Mouse (Mus musculus) gastrocnemius, adult 18-20 months (tissue): Measurements from ENCODE around the gene Thnsl2. TPM values are rescaled to one million over a fixed set of nuclear protein-coding genes. Genes with fewer than 3 reads are reported as not detected.

ENCODE experiments used
- total RNA-seq, 2 experiments: library from RNA; stranded (reverse); gene quantifications; 2 replicates each; pipeline ENCODE4 v1.2.3; 2021

The Thnsl2 gene
- total RNA-seq, 2 experiments from 2014 or later: 7.6 to 9.2 TPM

Other genes with a start within 250 kb of the Thnsl2 start
- not detected for gene Tex37, start 225.5 kb downstream of the Thnsl2 start, total RNA-seq
- not detected for gene Foxi3, start 187.9 kb downstream of the Thnsl2 start, total RNA-seq
- 1 to 10 TPM in 1 of 2 experiments, not detected in 1; 2.6 TPM for gene Fabp1, start 55.4 kb upstream of the Thnsl2 start, total RNA-seq
- 10 to 100 TPM; 26.4 to 36.1 TPM for gene Krcc1, start 127.2 kb upstream of the Thnsl2 start, total RNA-seq
- 100 to 1,000 TPM; 308 to 323 TPM for gene Smyd1, start 177.8 kb upstream of the Thnsl2 start, total RNA-seq
- not detected for gene Cd8b1, start 178.3 kb upstream of the Thnsl2 start, total RNA-seq
- not detected for gene Cd8a, start 229.0 kb upstream of the Thnsl2 start, total RNA-seq